Mouse (Mus musculus): ENCODE results near the gene Gja8.

DNA sequence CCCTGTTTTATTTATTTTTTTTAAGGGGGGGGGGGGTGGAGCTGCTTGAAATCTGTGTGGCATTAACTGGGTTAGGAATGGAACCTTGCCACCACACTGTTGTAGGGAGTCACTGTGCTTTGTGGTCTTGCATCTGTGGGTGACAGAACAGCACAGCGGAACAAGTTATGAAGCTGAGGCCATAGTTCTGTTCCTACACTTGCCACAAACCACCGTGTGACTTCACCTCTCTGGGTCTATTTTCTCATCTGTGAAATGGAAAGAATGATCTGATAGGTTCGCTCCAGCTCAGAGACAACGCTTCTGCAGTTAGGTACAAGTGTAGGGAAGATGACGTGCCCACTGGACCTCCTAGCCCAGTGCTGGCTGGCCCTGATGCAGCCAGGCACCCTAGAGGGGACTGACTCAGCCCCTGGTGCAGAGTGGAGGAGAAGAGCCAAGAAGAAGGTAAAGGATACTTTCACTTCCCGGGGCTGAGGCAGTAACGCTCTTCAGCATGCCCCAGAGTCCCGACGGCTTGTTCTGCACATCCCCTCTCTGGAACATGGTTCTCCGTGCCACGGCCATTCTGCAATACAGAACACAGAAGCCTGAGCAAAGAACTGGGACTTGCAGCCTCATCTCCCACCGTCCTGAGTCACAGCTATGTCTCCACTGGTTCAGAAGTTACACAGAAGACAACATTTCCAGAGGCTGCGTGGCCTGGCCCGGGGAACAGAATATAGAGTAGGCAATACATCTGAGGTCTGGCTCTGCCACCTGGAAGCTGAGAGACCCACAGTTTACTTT, 43.6 kb downstream of the Gja8 start:
- TF ChIP-seq CTCF (IDR thresholded peaks at IDR 0.05; ENCODE audit: low read depth, low read length) (no peak), GATA1 (IDR thresholded peaks at IDR 0.05; ENCODE audit: borderline replicate concordance, low read length) (no peak), TAL1 (conservative IDR thresholded peaks at IDR 0.05; ENCODE audit: low read depth, low read length) (no peak), GATA2 (IDR thresholded peaks at IDR 0.05; ENCODE audit: borderline replicate concordance, low read depth, low read length) (no peak)
